Mouse (Mus musculus): ENCODE results near the gene Psmb8.

The Psmb8 gene

GRCm38 (mm10) chr17:34197904-34198520 is 491 bp downstream of the Psmb8 start:
- Histone ChIP-seq H3K4me3 (replicated peaks; ENCODE audit: low read length) (peak overlapping the region; percentile 72), H3K4me1 (replicated peaks; ENCODE audit: low read depth, low read length) (peaks cover 33% of the 10 kb centered on the region), H3K27me3 (ENCODE audit: insufficient read depth, low read length) (peaks cover 80% of the 10 kb centered on the region), H3K9me3 (ENCODE audit: low read length) (peaks cover 14% of the 10 kb centered on the region; the same call in 1 of the 2 replicates), H3K36me3 (ENCODE audit: insufficient read depth, low read length) (no peaks in the 10 kb centered on the region)
- TF ChIP-seq CTCF (conservative IDR thresholded peaks at IDR 0.05; ENCODE audit: low read length) (no peak), NANOG (IDR thresholded peaks at IDR 0.05; ENCODE audit: borderline replicate concordance, low read length) (no peak)

DNA sequence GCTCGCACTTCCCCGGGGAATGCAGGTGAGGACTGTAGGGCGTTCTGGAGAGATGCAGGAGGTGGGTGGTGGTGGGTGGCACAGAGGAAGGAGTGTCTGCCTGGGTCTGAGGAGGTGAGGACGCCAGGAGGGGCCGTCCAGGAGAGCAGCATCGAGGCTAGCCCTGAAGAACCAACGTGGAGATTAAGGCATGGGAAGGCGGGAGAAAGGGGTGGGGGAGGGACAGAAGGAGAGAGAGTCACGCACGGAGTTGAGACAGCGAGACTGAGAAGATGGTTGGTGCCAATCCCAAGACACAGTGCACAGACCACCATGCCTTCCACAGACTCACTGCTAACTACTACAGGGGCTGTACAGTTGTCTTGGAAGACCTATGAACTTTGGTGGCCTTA is 996 bp downstream of the Psmb8 start:
- Histone ChIP-seq H3K4me1 (replicated peaks; ENCODE audit: low read depth, low read length) (peaks cover 29% of the 10 kb centered on the region), H3K36me3 (ENCODE audit: insufficient read depth, low read length) (no peaks in the 10 kb centered on the region), H3K27me3 (ENCODE audit: insufficient read depth, low read length) (peaks cover 81% of the 10 kb centered on the region), H3K4me3 (replicated peaks; ENCODE audit: low read length) (peak overlapping the region; percentile 72), H3K9me3 (ENCODE audit: low read length) (peaks cover 14% of the 10 kb centered on the region; the same call in 1 of the 2 replicates)
- no peak for TF ChIP-seq NANOG (IDR thresholded peaks at IDR 0.05; ENCODE audit: borderline replicate concordance, low read length)
- no peak for TF ChIP-seq POU5F1 (IDR thresholded peaks at IDR 0.05; ENCODE audit: borderline replicate concordance, low read length)
- TF ChIP-seq CTCF (conservative IDR thresholded peaks at IDR 0.05; ENCODE audit: low read length): no peak

DNA sequence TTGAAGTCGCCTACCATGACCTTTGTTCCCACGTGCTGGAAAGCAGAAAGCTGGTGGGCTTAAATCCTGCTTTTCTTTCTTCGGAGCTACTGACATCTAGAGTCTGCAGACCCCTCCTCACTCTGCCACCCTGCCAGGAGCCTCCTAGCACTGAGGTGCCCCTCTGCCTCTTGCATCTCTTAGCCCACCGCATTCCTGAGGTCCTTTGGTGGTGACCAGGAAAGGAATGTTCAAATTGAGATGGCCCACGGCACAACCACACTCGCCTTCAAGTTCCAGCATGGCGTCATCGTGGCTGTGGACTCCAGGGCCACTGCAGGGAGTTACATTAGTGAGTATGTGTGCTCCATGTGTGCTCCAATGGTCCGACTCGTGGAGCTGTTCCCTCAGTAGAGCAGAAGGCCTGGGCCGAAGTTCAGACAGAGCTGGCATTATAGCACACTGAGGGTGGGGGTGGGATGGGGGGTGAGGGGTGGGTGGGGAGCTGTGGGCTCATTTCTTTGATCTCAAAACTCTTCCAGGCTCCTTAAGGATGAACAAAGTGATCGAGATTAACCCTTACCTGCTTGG is 1.6 kb downstream of the Psmb8 start:
- no peaks in the 10 kb centered on the region for H3K36me3 ChIP-seq (ENCODE audit: insufficient read depth, low read length)
- no peak overlapping the region for H3K4me3 ChIP-seq (replicated peaks; ENCODE audit: low read length)
- peaks cover 27% of the 10 kb centered on the region for H3K4me1 ChIP-seq (replicated peaks; ENCODE audit: low read depth, low read length)
- H3K9me3 ChIP-seq (ENCODE audit: low read length): peaks cover 14% of the 10 kb centered on the region; the same call in 1 of the 2 replicates
- TF ChIP-seq POU5F1 (IDR thresholded peaks at IDR 0.05; ENCODE audit: borderline replicate concordance, low read length): no peak
- TF ChIP-seq NANOG (IDR thresholded peaks at IDR 0.05; ENCODE audit: borderline replicate concordance, low read length): no peak
- TF ChIP-seq CTCF (conservative IDR thresholded peaks at IDR 0.05; ENCODE audit: low read length): no peak
- H3K27me3 ChIP-seq (ENCODE audit: insufficient read depth, low read length): peaks cover 81% of the 10 kb centered on the region

DNA sequence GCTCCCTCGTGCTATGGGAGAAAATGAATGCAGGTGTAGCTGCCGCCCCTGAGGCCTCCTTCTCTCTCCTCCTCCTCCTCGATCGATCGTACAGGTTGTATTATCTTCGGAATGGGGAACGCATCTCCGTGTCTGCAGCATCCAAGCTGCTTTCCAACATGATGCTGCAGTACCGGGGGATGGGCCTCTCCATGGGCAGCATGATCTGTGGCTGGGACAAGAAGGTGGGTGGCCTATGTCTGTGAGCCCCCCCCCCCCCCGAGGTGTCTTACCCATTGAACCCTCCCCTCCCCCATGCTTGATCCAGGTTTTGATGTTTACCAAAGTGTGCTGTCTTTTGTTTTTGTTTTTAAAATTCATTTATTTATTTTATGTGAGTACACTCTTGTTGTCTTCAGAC is 2.5 kb downstream of the Psmb8 start:
- peaks cover 33% of the 10 kb centered on the region for H3K4me1 ChIP-seq (replicated peaks; ENCODE audit: low read depth, low read length)
- peaks cover 83% of the 10 kb centered on the region for H3K27me3 ChIP-seq (ENCODE audit: insufficient read depth, low read length)
- no peak overlapping the region for H3K4me3 ChIP-seq (replicated peaks; ENCODE audit: low read length)
- TF ChIP-seq NANOG (IDR thresholded peaks at IDR 0.05; ENCODE audit: borderline replicate concordance, low read length) (no peak), CTCF (conservative IDR thresholded peaks at IDR 0.05; ENCODE audit: low read length) (no peak), POU5F1 (IDR thresholded peaks at IDR 0.05; ENCODE audit: borderline replicate concordance, low read length) (no peak)
- H3K9me3 ChIP-seq (ENCODE audit: low read length): peaks cover 14% of the 10 kb centered on the region; the same call in 1 of the 2 replicates
- H3K36me3 ChIP-seq (ENCODE audit: insufficient read depth, low read length): no peaks in the 10 kb centered on the region

- TF ChIP-seq CTCF (conservative IDR thresholded peaks at IDR 0.05; ENCODE audit: low read length) (no peak), POU5F1 (IDR thresholded peaks at IDR 0.05; ENCODE audit: borderline replicate concordance, low read length) (no peak), NANOG (IDR thresholded peaks at IDR 0.05; ENCODE audit: borderline replicate concordance, low read length) (no peak)
- no peaks in the 10 kb centered on the region for H3K36me3 ChIP-seq (ENCODE audit: insufficient read depth, low read length)
- peaks cover 42% of the 10 kb centered on the region for H3K4me1 ChIP-seq (replicated peaks; ENCODE audit: low read depth, low read length)
- H3K9me3 ChIP-seq (ENCODE audit: low read length): peaks cover 14% of the 10 kb centered on the region; the same call in 1 of the 2 replicates
- peaks cover 84% of the 10 kb centered on the region for H3K27me3 ChIP-seq (ENCODE audit: insufficient read depth, low read length)
- H3K4me3 ChIP-seq (replicated peaks; ENCODE audit: low read length): no peak overlapping the region
These were observed 3.4 kb downstream of the Psmb8 start for GRCm38 (mm10) chr17:34200772-34201505.

DNA sequence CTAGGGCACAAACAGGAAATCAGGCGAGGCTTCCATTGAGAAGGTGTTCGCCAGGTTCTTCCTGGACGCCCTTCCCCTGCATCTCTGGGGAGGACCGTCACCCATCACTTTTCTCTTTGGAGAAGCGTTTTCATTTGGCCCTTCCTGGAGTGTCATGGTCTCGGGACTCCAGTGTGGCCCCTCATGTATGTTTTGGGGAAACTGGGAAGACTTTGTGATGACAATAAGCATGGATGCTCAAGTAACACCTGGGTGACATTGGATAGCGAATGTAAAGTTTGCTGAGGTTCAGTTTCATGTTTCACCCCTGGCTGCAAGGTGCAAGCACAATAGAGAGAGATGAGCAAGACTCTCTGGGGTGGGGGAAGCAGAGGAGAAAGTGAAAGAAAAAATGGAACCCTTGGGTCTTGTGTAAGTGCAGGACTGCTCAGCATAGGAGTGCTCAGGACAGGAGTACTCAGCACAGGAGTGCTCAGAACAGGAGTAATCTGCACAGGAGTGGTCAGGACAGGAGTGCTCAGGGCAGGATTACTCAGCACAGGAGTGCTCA is 4.1 kb downstream of the Psmb8 start:
- Histone ChIP-seq H3K9me3 (ENCODE audit: low read length) (peaks cover 14% of the 10 kb centered on the region; the same call in 1 of the 2 replicates), H3K36me3 (ENCODE audit: insufficient read depth, low read length) (no peaks in the 10 kb centered on the region), H3K4me3 (replicated peaks; ENCODE audit: low read length) (no peak overlapping the region), H3K4me1 (replicated peaks; ENCODE audit: low read depth, low read length) (peaks cover 36% of the 10 kb centered on the region), H3K27me3 (ENCODE audit: insufficient read depth, low read length) (peaks cover 84% of the 10 kb centered on the region)
- TF ChIP-seq POU5F1 (IDR thresholded peaks at IDR 0.05; ENCODE audit: borderline replicate concordance, low read length) (no peak), CTCF (conservative IDR thresholded peaks at IDR 0.05; ENCODE audit: low read length) (no peak), NANOG (IDR thresholded peaks at IDR 0.05; ENCODE audit: borderline replicate concordance, low read length) (no peak)

- TF ChIP-seq POU5F1 (IDR thresholded peaks at IDR 0.05; ENCODE audit: borderline replicate concordance, low read length) (no peak), NANOG (IDR thresholded peaks at IDR 0.05; ENCODE audit: borderline replicate concordance, low read length) (no peak), CTCF (conservative IDR thresholded peaks at IDR 0.05; ENCODE audit: low read length) (no peak)
- peaks cover 14% of the 10 kb centered on the region; the same call in 1 of the 2 replicates for H3K9me3 ChIP-seq (ENCODE audit: low read length)
- H3K4me1 ChIP-seq (replicated peaks; ENCODE audit: low read depth, low read length): peaks cover 24% of the 10 kb centered on the region
- no peak overlapping the region for H3K4me3 ChIP-seq (replicated peaks; ENCODE audit: low read length)
- H3K27me3 ChIP-seq (ENCODE audit: insufficient read depth, low read length): peaks cover 77% of the 10 kb centered on the region
- H3K36me3 ChIP-seq (ENCODE audit: insufficient read depth, low read length): no peaks in the 10 kb centered on the region
These were observed 5.4 kb downstream of the Psmb8 start for GRCm38 (mm10) chr17:34202760-34203442.

- Histone ChIP-seq H3K36me3 (ENCODE audit: insufficient read depth, low read length) (no peaks in the 10 kb centered on the region), H3K4me1 (replicated peaks; ENCODE audit: low read depth, low read length) (peaks cover 20% of the 10 kb centered on the region), H3K9me3 (ENCODE audit: low read length) (peaks cover 12% of the 10 kb centered on the region; the same call in 1 of the 2 replicates), H3K27me3 (ENCODE audit: insufficient read depth, low read length) (peaks cover 72% of the 10 kb centered on the region), H3K4me3 (replicated peaks; ENCODE audit: low read length) (peak within 1 kb of the TSS; percentile 79)
- TF ChIP-seq NANOG (IDR thresholded peaks at IDR 0.05; ENCODE audit: borderline replicate concordance, low read length) (no peak), POU5F1 (IDR thresholded peaks at IDR 0.05; ENCODE audit: borderline replicate concordance, low read length) (no peak), CTCF (conservative IDR thresholded peaks at IDR 0.05; ENCODE audit: low read length) (no peak)
These were observed 5.9 kb downstream of the Psmb8 start, which contains the start of gene Tap2 for GRCm38 (mm10) chr17:34203444-34203843. Tap2 (plus strand) TSS chr17:34203527.
